In the genomic region with DNA sequence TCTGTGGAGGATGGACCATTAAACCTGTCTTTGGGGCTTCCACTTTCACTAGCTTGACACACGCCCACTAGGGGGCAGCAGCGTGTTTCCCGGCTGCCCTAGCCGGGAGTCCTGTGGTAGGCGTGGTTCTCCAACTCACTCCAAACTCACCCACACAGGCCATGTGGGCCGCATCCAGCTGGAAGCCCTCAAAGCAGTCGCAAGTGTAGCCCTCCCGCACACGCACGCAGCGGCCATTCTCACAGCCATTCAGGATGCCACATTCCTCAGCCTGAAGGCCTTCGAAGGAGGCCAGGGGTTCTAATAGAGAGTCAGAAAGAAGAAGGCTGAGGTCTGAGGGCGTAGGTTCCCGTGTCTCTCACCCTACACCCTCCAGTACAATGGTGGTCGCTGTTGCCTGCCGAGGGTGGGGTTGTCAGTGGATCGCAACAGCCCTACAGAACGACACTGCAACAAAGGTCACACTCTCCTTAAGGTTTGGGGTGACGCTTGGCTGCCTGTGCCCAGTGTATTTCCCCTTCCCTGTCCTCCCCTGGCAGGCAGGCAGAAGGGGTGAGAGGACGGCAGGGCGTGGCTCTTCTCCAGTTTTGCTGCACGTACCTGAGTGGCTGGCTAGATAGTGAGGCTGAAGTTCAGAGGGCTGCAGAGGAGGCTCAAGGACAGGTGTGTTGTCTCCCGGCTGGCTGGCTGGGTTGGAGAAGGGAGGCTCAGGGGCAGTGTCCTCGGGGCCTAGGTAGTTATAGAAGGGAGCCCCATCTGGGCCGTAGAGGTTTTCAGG, we compare ENCODE assay signal across 1 mouse cellular context.
A peak's percentile ranks its signal among the peaks of the same experiment; 100 is the strongest.
TF ChIP-seq lines count a peak whose summit lies in the region.

No protein-coding gene starts in this region.

TF ChIP-seq in CH12.LX, 34 proteins besides CTCF, POLR2A, EP300 and RAD21 (continued from another document):
- peak; percentile 50; the same call in 1 of the 2 replicates for TF ChIP-seq MAZ (IDR thresholded peaks at IDR 0.05; ENCODE audit: low read depth, low read length)
- TF ChIP-seq ZC3H11A (IDR thresholded peaks at IDR 0.05; ENCODE audit: low read depth, low read length): peak; percentile 19; the same call in 1 of the 2 replicates
- TF ChIP-seq TBP (conservative IDR thresholded peaks at IDR 0.05; ENCODE audit: low read depth, low read length): no peak
- no peak for TF ChIP-seq ETS1 (conservative IDR thresholded peaks at IDR 0.05; ENCODE audit: low read depth, low read length)
- TF ChIP-seq CHD2 (IDR thresholded peaks at IDR 0.05; ENCODE audit: low read length): no peak
- no peak for TF ChIP-seq NRF1 (IDR thresholded peaks at IDR 0.05; ENCODE audit: low read depth, low read length)
- 0 out of 2 replicates have a peak, but pooled peaks have one; percentile 67 for TF ChIP-seq MYC (IDR thresholded peaks at IDR 0.05; ENCODE audit: low read depth, low read length)
- TF ChIP-seq RCOR1 (conservative IDR thresholded peaks at IDR 0.05; ENCODE audit: low read depth, low read length): no peak
- TF ChIP-seq SIN3A (IDR thresholded peaks at IDR 0.05; ENCODE audit: low read length): peak; percentile 53; the same call in 1 of the 2 replicates
- TF ChIP-seq ELF1 (IDR thresholded peaks at IDR 0.05; ENCODE audit: low read depth, low read length): no peak
- peak; percentile 77 for TF ChIP-seq MXI1 (IDR thresholded peaks at IDR 0.05; ENCODE audit: low read depth, low read length)
- TF ChIP-seq UBTF (IDR thresholded peaks at IDR 0.05; ENCODE audit: low read depth, low read length): no peak
- peak; percentile 13; the same call in 1 of the 2 replicates for TF ChIP-seq HCFC1 (IDR thresholded peaks at IDR 0.05; ENCODE audit: low read depth, low read length)
- peak; percentile 65 for TF ChIP-seq IRF4 (IDR thresholded peaks at IDR 0.05; ENCODE audit: low read depth, low read length)
